Mouse (Mus musculus): ENCODE data around the gene Xcl1. TPM values are rescaled to one million over a fixed set of nuclear protein-coding genes. Genes with fewer than 3 reads are reported as not detected.

Xcl1 gene
- polyA plus RNA-seq, 1 experiment from 2014 or later, result not detected

- H3K27me3 ChIP-seq (replicated peaks; ENCODE audit: control insufficient read depth, insufficient read depth, low read length), result no peaks in the 10 kb centered on the region
- no peak overlapping the region for H3K27ac ChIP-seq (replicated peaks; ENCODE audit: low read depth, low read length)
- no peaks in the 10 kb centered on the region for H3K9me3 ChIP-seq (ENCODE audit: control insufficient read depth, low read length)
- ATAC-seq (ENCODE audit: low read depth) (no peak), DNase-seq (ENCODE audit: low spot score) (no peak)
- no peak overlapping the region for H3K4me2 ChIP-seq (ENCODE audit: low read depth, low read length)
- H3K36me3 ChIP-seq (ENCODE audit: control insufficient read depth, insufficient read depth, low read length), result no peaks in the 10 kb centered on the region
- WGBS, result 57% methylated on average over 2 of the region's 2 CpGs
- H3K4me3 ChIP-seq (ENCODE audit: low read depth, low read length), result no peak overlapping the region
- H3K9ac ChIP-seq (ENCODE audit: low read depth, low read length), result no peak overlapping the region
- no peaks in the 10 kb centered on the region for H3K4me1 ChIP-seq (ENCODE audit: control insufficient read depth, insufficient read depth, low read length)
Observed at GRCm38 (mm10) chr1:164960610-164961009, 25.3 kb upstream of the Xcl1 start.

GRCm38 (mm10) chr1:164959787-164960385, 24.6 kb upstream of the Xcl1 start:
- Histone ChIP-seq H3K9ac (ENCODE audit: low read depth, low read length) (no peak overlapping the region), H3K36me3 (ENCODE audit: control insufficient read depth, insufficient read depth, low read length) (no peaks in the 10 kb centered on the region), H3K4me2 (ENCODE audit: low read depth, low read length) (no peak overlapping the region), H3K4me3 (ENCODE audit: low read depth, low read length) (no peak overlapping the region), H3K27me3 (replicated peaks; ENCODE audit: control insufficient read depth, insufficient read depth, low read length) (no peaks in the 10 kb centered on the region), H3K9me3 (ENCODE audit: control insufficient read depth, low read length) (no peaks in the 10 kb centered on the region), H3K4me1 (ENCODE audit: control insufficient read depth, insufficient read depth, low read length) (no peaks in the 10 kb centered on the region), H3K27ac (replicated peaks; ENCODE audit: low read depth, low read length) (no peak overlapping the region)
- 59% methylated on average over 11 of the region's 11 CpGs for WGBS
- no peak for ATAC-seq (ENCODE audit: low read depth)
- no peak for DNase-seq (ENCODE audit: low spot score)

DNA sequence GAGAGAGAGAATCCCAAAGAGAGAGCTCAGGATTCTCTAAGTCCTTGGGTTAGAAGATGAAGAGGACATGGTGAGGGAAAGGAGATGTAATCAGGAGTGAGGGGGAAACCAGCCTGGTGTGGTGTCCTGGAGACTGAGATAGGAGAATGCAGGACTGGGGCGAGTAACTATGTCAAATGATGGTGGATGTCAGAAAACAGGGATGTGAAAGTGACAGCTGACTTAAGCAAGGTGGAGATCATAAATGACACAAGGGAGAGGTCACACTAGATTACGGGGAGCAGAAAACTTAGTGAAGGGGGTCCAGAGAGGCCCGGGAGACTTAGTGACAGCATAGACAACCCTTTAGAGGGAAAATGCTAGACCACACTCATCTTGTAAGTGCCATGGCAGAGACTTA, 23.8 kb upstream of the Xcl1 start:
- no peak overlapping the region for H3K9ac ChIP-seq (ENCODE audit: low read depth, low read length)
- no peak overlapping the region for H3K4me3 ChIP-seq (ENCODE audit: low read depth, low read length)
- no peaks in the 10 kb centered on the region for H3K9me3 ChIP-seq (ENCODE audit: control insufficient read depth, low read length)
- WGBS, result 83% methylated on average over 3 of the region's 3 CpGs
- H3K27me3 ChIP-seq (replicated peaks; ENCODE audit: control insufficient read depth, insufficient read depth, low read length), result no peaks in the 10 kb centered on the region
- H3K27ac ChIP-seq (replicated peaks; ENCODE audit: low read depth, low read length), result no peak overlapping the region
- DNase-seq (ENCODE audit: low spot score), result no peak
- ATAC-seq (ENCODE audit: low read depth), result no peak
- H3K36me3 ChIP-seq (ENCODE audit: control insufficient read depth, insufficient read depth, low read length), result no peaks in the 10 kb centered on the region
- no peaks in the 10 kb centered on the region for H3K4me1 ChIP-seq (ENCODE audit: control insufficient read depth, insufficient read depth, low read length)
- H3K4me2 ChIP-seq (ENCODE audit: low read depth, low read length), result no peak overlapping the region

- no peak overlapping the region for H3K4me3 ChIP-seq (ENCODE audit: low read depth, low read length)
- no peaks in the 10 kb centered on the region for H3K9me3 ChIP-seq (ENCODE audit: control insufficient read depth, low read length)
- 93% methylated on average over 3 of the region's 3 CpGs for WGBS
- no peaks in the 10 kb centered on the region for H3K36me3 ChIP-seq (ENCODE audit: control insufficient read depth, insufficient read depth, low read length)
- ATAC-seq (ENCODE audit: low read depth) (no peak), DNase-seq (ENCODE audit: low spot score) (no peak)
- H3K27ac ChIP-seq (replicated peaks; ENCODE audit: low read depth, low read length), result no peak overlapping the region
- no peak overlapping the region for H3K4me2 ChIP-seq (ENCODE audit: low read depth, low read length)
- H3K9ac ChIP-seq (ENCODE audit: low read depth, low read length), result no peak overlapping the region
- H3K4me1 ChIP-seq (ENCODE audit: control insufficient read depth, insufficient read depth, low read length), result no peaks in the 10 kb centered on the region
- H3K27me3 ChIP-seq (replicated peaks; ENCODE audit: control insufficient read depth, insufficient read depth, low read length), result no peaks in the 10 kb centered on the region
Observed at GRCm38 (mm10) chr1:164957974-164958373, 22.6 kb upstream of the Xcl1 start.

- no peak overlapping the region for H3K27ac ChIP-seq (replicated peaks; ENCODE audit: low read depth, low read length)
- ATAC-seq (ENCODE audit: low read depth), result no peak
- 83% methylated on average over 3 of the region's 3 CpGs for WGBS
Observed at GRCm38 (mm10) chr1:164956725-164957399, 21.5 kb upstream of the Xcl1 start.

DNA sequence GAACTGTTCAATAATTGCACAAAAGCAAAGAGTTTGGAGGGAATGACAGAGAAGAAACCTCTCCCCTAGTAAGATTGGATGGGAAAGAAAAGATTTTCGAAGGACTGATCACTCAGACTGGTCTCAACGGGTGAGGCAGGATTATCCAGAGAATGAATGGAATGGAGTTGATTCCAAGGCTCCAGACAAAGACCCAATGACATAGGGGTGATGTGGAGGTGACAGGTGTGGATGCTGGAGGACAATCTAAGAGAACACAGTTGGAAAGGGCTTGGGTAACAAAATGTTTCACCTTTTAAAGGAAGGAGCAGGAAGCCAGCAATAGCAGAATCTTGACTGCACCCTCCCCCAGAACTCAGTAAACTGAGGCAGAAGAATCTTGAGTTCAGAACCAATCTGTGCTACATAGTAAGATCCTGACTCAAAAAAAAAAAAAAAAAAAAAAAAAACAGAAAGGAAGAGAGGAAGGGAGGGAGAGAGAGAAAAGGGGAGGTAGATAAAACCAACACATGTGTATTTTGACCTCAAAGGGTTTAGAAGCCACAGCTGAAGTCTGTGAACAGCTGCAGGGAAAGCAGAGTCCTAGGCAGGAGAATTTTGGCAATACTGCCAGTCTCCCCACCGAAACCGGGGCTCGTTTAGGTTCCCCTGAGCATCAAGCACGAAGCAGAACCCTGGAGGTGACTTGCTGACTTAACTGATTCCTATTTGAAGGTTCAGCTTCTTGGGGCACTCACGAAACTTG, 20.3 kb upstream of the Xcl1 start:
- Histone ChIP-seq H3K36me3 (ENCODE audit: control insufficient read depth, insufficient read depth, low read length) (no peaks in the 10 kb centered on the region), H3K4me1 (ENCODE audit: control insufficient read depth, insufficient read depth, low read length) (no peaks in the 10 kb centered on the region), H3K4me3 (ENCODE audit: low read depth, low read length) (no peak overlapping the region), H3K27ac (replicated peaks; ENCODE audit: low read depth, low read length) (no peak overlapping the region), H3K27me3 (replicated peaks; ENCODE audit: control insufficient read depth, insufficient read depth, low read length) (no peaks in the 10 kb centered on the region), H3K4me2 (ENCODE audit: low read depth, low read length) (no peak overlapping the region), H3K9me3 (ENCODE audit: control insufficient read depth, low read length) (no peaks in the 10 kb centered on the region), H3K9ac (ENCODE audit: low read depth, low read length) (no peak overlapping the region)
- ATAC-seq (ENCODE audit: low read depth) (no peak), DNase-seq (ENCODE audit: low spot score) (peak; percentile 10)
- WGBS, result 63% methylated on average over 7 of the region's 7 CpGs

More at GRCm38 (mm10) chr1:164956725-164957399, 21.5 kb upstream of the Xcl1 start:
- no peak overlapping the region for H3K9ac ChIP-seq (ENCODE audit: low read depth, low read length)
- no peaks in the 10 kb centered on the region for H3K27me3 ChIP-seq (replicated peaks; ENCODE audit: control insufficient read depth, insufficient read depth, low read length)
- H3K4me3 ChIP-seq (ENCODE audit: low read depth, low read length), result no peak overlapping the region
- no peak for DNase-seq (ENCODE audit: low spot score)
- no peaks in the 10 kb centered on the region for H3K4me1 ChIP-seq (ENCODE audit: control insufficient read depth, insufficient read depth, low read length)
- H3K36me3 ChIP-seq (ENCODE audit: control insufficient read depth, insufficient read depth, low read length), result no peaks in the 10 kb centered on the region
- no peaks in the 10 kb centered on the region for H3K9me3 ChIP-seq (ENCODE audit: control insufficient read depth, low read length)
- no peak overlapping the region for H3K4me2 ChIP-seq (ENCODE audit: low read depth, low read length)

DNA sequence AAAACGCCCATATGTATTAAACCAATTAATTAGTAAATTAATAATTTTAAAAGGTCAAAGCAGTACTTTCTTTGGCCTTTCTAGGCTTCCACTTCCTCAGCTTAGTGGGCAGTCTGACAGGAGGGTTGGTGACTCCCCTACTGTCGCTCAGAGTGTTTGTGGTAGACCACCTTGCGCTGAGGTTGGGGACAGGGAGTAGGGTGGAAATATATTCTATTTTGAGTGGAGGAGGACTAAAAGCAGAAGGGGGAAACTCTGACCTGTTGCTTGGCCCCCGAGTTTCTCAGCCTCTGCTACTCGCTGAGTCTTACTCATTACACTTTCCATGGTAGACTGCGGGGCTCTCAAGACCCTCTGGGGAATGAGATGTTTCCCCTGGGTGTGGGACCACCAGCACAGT, 18.2 kb upstream of the Xcl1 start:
- 84% methylated on average over 6 of the region's 6 CpGs for WGBS
- Histone ChIP-seq H3K36me3 (ENCODE audit: control insufficient read depth, insufficient read depth, low read length) (no peaks in the 10 kb centered on the region), H3K27me3 (replicated peaks; ENCODE audit: control insufficient read depth, insufficient read depth, low read length) (no peaks in the 10 kb centered on the region), H3K27ac (replicated peaks; ENCODE audit: low read depth, low read length) (no peak overlapping the region), H3K9me3 (ENCODE audit: control insufficient read depth, low read length) (no peaks in the 10 kb centered on the region), H3K4me2 (ENCODE audit: low read depth, low read length) (no peak overlapping the region), H3K4me1 (ENCODE audit: control insufficient read depth, insufficient read depth, low read length) (no peaks in the 10 kb centered on the region), H3K9ac (ENCODE audit: low read depth, low read length) (no peak overlapping the region), H3K4me3 (ENCODE audit: low read depth, low read length) (no peak overlapping the region)
- no peak for DNase-seq (ENCODE audit: low spot score)
- ATAC-seq (ENCODE audit: low read depth), result no peak

DNA sequence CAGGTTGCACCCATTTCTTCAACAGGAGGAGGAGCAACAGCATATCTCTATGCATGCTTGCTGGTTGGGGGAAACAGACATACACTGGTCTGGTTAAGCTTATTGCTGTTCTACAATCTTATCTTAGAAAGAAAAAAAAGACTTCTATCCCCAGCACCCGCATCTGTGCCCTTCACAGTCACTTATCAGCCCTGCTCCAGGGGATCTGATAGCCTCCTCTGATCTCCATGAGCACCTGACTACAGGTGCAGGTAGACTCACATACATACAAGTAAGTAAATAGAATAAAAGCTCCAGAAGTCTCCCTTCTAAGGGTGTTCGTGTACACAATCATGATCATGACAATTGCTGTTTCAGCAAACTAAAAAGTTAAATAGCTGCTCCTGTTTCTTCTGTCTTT, 733 bp upstream of the Xcl1 start:
- H3K27me3 ChIP-seq (replicated peaks; ENCODE audit: control insufficient read depth, insufficient read depth, low read length), result no peaks in the 10 kb centered on the region
- no peak for ATAC-seq (ENCODE audit: low read depth)
- H3K9me3 ChIP-seq (ENCODE audit: control insufficient read depth, low read length), result no peaks in the 10 kb centered on the region
- no peak overlapping the region for H3K27ac ChIP-seq (replicated peaks; ENCODE audit: low read depth, low read length)
- no peak overlapping the region for H3K9ac ChIP-seq (ENCODE audit: low read depth, low read length)
- WGBS, result 69% methylated on average over 2 of the region's 2 CpGs
- H3K4me2 ChIP-seq (ENCODE audit: low read depth, low read length), result no peak overlapping the region
- DNase-seq (ENCODE audit: low spot score), result no peak
- H3K36me3 ChIP-seq (ENCODE audit: control insufficient read depth, insufficient read depth, low read length), result no peaks in the 10 kb centered on the region
- no peak overlapping the region for H3K4me3 ChIP-seq (ENCODE audit: low read depth, low read length)
- no peaks in the 10 kb centered on the region for H3K4me1 ChIP-seq (ENCODE audit: control insufficient read depth, insufficient read depth, low read length)
